Mouse (Mus musculus): Measurements from ENCODE around the gene Psmc3.
"Not testable (repeated sequence)": the region's sequence is repeated elsewhere in the genome, so short reads cannot be mapped to it uniquely, and the experiment has no call there.

Psmc3 gene

DNA sequence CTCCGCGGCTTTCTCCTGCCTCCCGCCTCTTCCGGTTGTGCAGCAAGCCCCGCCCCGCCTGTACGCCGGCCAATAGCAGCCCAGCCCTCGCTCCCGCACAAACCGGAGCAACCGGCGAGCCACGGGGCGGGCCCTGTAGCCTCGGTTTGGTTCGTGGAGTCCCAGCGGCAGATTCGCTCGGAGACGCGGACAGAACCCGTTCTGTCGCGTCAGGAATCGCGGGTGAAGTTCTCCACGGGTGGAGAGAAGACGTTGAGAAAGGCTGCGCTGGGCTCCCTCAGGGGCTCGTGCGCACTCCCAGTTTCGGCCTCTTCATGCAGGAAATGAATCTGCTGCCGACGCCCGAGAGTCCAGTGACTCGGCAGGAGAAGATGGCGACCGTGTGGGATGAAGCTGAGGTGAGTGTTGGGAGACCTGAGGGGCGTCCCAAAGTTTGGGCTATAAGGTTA lies at the start of gene Psmc3:
TSS of gene Psmc3 (plus strand) at position 76 of the 449 bp plus-strand sequence.
- DNase-seq: peak; percentile 98 to 99

DNA sequence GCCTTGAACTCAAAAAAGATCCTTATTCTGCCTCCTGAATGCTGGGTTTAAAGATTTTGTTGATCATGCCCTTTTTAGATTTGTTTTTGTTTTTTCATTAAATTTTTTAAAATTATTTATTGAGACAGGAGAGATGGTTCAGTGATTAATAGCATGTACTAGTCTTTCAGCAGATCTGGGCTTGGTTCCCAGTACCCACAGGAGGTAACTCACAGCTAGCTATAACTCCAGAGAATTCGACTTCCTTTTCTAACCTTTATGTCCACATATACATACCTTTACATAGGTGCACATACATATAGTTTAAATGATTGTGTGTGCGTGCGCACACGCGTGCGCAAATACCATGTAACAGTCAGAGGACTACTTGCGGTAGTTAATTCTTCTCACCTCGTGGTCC lies 45.3 kb upstream of the Psmc3 start:
- DNase-seq: no peak

DNA sequence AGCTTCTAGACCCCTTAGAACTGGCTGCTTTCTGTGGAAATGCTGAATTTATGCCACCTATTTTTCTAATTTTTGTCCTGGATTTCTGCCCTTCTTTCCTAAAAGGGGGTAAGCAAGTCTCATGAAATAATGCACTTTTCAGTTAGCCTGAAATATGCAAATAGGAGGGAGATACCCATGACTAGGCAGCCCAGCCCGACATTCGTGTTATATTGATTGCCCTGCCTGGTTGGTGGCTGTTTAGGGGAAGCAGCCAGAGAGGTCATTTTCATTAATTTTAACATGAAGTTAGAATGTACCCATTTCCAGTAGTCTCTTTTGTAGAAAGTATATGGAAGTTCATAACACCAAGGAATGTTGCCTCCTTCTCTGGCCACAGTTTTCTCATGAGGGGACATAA lies 39.9 kb upstream of the Psmc3 start:
- DNase-seq: no peak

DNA sequence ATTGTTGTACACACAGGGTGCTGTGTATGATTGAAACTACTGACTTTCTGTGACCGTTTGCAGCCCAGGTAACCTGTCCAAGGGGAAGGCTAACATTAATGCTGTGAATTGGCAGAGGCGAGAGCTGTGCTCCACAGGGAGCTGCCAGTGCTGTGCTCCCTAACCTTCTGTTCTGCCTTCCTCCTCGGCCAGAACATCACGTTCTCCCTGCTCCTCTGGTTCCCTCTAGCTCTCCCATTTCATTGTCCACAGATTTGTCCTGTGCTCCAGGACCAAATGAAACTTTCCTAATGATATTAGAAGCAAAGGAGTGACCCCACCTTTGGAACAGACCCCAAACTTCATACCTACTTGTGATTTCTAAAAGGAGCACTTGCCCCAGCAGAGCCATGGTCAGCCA lies 38.4 kb upstream of the Psmc3 start:
- no peak for DNase-seq

DNA sequence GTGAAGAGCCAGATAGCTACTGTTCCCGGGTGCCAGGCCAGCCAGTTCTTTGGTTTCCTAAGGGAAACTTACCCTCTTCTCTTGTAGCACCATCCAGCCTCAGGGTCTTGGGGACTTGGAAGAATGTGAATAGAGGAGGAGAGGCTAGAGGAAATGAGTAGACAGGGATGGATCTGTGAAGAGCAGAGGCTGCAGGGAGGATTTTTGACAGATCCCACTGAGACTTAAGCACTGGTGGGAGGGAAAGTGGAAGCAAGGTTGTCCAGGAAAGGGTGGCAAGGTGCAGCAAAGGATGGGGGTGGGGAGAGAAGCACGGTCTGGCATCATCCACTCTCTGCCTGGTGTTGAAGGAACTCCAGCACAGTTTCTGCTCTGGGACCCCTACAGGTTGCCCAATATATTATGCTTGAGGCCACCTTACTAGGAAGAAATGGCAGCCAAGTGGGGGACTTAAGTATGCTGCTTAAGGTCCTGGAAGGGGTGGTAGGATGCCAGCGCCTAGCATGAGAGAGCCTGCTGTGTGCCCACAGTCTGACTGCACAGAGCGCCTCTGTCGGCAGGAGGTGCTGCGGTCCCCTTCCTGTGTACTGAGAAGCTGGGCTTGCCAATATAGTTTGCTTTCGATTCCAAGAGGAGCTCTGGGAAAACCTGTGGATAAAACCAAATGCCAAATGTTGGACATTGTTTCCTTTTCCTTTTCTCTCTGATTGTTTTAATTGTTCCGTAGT lies 35.6 kb upstream of the Psmc3 start:
- peak in 1 of 2 experiments; percentile 21 for DNase-seq

DNA sequence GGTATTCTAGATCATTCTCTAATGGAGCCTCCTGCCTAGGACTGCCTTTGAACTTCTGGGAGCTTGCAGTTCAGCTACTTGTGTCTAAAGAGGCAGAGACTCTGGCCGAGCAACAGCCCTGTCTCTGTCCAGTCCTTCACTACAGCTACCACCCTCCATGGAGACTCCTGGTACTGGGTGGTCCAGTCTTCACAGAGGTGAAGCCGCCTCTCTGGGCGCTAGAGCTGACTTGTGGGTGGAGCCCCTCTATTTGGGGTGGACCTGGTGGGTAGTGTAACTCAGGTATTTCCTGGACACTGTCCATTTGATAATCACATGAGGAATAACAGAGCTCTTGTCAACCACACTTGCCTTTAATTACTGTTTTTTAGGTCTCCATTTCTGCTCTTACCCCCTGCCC lies 33.9 kb upstream of the Psmc3 start:
- DNase-seq: no peak

DNA sequence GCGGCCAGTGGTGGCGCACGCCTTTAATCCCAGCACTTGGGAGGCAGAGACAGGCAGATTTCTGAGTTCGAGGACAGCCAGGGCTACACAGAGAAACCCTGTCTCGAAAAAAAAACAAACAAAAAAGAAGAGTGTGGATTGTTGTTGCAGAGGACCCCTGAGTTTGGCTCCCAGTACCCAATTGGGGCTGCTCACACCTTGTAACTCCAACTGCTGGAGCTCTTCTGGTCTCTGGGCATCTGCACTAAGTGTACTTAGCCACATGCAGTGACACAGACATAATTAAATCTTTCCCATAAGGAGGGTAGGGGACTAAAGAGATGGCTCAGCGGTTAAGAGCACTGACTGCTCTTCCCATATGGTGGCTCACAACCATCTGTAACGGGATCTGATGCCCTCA lies 31.5 kb upstream of the Psmc3 start:
- DNase-seq: not testable (repeated sequence)

DNA sequence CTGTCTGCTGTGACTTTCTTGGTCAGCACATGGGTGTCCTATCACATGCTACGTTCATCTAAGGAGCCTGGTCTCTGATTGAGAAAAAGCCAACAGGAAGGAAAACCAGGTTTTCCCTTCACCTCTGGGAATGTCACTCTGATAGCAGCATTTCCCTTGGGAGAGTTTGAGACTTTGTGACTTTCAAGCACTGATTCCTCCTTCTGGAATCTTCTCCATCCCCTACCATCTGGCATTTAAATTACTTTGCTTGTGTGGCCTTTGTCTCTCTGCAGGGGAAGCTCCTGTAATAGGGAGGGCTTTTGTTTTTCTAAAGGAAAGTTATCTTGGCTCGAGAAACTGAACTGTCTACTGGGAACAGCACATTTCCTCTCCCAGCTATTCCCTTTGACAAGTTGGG lies 30.7 kb upstream of the Psmc3 start:
- no peak for DNase-seq

DNA sequence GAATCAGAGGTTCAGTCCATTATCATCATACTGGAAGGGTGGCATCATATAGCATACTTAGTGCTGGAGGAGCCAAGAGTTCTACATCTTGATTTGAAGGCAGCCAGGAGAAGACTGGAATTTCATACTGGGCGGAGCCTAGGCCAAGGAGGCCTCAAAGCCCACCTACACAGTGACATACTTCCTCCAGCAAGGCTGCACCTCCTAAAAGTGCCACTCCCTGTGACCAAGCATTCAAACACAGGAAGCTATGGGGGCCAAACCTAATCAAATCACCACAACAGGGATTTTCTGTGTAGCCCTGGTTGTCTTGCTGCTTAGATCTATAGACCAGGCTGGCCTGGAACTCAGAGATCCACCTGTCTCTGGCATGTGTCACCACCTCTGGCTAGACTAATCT lies 29.9 kb upstream of the Psmc3 start:
- no peak for DNase-seq

DNA sequence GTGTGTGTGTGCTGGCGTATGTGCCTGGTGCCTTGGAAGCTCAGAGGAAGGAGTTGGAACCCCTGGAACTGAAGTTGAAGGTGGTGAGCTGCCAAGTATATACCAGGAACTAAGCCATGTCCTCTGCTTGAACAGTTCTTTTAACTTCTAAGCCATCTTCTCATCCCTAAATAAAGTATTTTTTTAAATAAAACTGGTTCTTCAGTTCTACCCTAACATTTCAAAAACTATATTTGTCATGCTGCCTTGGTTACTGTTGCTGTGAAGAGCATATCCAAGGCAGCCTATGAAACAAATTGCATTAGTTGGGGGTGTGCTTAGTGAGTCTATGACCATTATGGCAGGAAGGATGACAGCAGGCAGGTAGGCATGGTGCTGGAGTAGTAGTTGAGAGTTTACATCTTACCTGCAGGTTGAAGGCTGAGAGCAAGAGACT lies 28.7 kb upstream of the Psmc3 start:
- no peak for DNase-seq

DNA sequence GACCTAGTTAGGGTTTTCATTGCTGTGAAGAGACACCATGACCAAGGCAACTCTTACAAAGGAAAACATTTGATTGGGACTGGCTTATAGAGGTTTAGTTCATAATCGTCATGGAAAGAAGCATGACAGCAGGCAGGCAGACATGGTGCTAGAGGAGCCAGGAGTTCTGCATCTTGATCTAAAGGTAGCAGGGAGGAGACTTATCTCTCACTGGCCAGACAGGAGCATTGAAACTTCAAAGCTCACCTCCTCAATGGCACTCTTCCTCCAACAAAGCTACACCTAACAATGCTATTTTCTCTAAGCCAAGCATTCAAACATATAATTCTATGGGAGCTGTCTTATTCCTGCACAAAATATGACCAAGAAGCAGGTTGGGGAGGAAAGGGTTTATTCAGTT lies 27.3 kb upstream of the Psmc3 start:
- DNase-seq: no peak

DNA sequence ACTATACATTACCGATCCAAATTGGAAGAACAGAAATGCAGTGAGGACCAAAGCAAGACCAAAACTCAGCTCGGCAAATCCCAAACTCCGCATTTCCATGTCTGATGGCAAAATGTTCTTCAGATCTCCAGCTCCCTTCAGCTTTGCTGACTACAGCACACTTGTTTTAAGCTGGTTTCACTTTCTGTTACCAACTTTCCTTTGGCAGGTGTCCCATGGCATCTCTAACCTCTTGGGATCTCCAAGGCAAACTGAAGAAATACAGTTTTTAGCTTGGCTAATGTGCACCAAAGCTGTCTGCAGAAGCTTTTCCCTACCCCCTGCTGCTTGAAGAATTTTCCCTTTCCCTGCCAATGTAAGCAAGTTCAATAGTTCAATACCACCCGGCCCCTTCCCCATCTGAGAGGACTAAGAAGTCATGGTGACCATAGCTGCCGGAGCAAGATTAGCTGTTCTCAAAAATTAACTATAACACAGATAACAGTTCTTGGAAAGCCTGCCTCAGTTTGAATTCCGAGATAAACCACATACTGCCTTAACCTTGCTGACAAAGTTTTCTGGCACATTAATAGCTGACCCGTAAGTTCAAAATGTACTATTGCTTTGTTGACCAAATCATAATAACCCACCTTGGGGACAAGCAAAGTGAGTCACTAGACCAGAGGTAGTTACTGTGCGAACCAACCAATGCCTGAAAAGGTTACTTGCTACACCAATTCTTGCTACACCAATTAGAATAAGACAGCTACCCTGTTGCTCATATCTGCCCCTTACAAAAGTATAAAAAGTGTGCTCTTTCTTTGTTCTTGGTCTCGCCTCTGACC lies 26.2 kb upstream of the Psmc3 start:
- no peak for DNase-seq

DNA sequence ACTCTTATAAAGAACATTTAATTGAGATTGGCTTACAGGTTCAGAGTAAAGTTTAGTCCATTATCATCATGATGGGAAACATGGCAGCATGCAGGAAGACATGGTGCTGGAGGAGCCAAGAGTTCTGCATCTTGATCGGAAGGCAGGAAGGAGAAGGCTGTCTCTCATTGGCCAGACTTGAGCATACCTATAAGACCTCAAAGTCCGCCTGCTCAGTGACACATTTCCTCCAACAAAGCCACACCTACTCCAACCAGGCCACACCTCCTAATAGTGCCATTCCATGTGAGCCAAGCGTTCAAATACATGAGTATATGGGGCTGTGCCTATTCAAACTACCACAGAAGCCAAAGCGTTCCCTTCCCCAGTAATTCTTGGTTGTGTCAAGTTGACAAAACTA lies 22.6 kb upstream of the Psmc3 start:
- DNase-seq: no peak

DNA sequence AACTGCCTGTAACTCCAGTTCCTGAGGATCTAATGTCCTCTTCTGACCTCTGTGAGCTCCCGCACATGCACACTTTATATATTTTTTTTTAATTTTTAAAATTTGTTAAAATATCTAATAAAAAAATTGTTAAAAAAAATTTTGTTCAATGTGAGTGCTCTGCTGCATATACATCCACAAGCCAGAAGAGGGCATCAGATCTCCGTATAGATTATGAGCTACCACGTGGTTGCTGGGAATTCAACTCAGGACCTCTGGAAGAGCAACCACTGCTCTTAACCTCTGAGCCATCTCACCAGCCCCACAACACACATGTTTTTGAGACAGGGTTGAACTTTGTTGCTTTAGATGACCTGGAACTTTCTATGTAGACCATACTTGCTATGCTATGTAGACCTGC lies 20.8 kb upstream of the Psmc3 start:
- DNase-seq: no peak

DNA sequence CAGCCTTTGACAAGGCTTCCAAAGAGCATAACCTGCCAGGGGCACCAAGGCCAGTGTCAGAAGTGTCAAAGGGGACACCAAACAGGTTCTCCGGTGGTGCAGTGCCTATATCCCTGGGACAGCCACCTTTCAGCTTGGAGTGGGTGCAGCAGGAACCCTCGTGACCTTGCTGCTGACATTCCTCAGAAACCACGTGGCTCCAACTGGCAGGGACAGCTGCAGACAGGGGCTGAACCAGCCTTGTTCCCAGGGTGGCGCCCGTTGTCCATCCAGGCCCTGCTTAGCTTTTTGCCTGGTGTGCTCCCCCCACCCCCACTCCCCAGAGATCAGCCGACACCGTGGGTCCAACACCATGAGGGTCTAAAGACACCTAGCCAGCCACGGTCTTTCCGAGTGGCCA lies 18.4 kb upstream of the Psmc3 start, which contains the start of gene Rapsn:
TSS of gene Rapsn (plus strand) at position 236 of the 400 bp plus-strand sequence.
- DNase-seq: peak; percentile 31 to 56

DNA sequence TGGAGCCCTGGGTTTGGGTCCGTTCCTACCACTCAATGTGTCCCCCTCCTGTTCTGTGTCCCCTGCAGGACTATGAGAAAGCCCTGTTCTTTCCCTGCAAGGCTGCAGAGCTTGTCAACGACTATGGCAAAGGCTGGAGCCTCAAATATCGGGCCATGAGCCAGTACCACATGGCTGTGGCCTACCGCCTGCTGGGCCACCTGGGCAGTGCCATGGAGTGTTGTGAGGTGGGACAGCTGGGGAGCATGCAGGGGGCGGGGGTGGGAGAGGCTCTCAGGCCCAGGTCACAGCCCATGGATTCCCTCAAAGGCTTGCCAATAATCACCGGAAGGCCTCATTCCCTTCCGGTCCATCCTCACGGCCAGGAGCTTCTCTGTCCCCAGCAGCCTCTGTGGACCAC lies 12.0 kb upstream of the Psmc3 start:
- DNase-seq: no peak

DNA sequence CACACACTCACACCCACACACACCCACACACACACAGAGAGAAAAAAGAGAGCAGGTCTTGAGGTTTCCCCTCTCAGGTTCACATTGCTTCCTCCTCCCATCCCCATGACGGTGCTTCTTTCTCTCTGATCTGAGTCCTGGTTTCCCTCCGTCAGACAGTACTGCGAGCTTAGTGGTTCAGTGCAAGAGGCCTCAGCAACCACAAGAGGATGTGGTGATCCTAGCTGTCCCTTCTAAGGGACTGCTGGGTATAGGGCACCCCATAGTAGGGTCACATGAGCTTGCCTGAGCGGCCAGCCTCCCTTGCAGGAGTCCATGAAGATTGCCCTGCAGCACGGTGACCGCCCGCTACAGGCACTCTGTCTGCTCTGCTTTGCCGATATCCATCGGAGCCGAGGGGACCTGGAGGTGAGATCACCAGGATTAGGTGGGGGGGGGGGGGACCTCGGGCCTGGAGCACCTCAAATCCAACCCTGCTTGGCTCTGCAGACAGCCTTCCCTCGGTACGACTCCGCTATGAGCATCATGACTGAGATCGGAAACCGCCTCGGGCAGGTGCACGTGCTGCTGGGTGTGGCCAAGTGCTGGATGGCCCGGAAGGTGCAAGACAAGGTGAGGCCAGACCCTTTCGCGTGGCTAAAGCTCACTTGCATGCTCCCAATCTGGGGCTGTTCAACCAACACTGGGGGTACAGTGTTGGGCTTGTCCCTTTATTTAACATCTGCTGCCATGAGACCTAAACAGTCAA lies 11.0 kb upstream of the Psmc3 start:
- DNase-seq: no peak

DNA sequence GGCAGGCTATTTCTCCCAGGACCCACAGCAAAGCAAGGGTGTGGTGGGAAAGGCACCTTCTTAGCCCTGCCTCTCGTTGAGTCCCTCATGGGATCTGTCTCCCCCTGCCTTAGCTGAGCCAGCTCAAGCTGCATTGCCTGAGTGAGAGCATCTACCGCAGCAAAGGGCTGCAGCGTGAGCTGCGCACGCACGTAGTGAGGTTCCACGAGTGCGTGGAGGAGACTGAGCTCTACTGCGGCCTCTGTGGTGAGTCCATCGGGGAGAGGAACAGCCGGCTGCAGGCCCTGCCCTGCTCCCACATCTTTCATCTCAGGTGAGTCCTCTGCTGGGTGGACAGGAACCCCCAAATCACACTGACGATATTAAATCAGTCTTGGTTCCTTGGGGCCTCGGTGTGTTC lies 9.1 kb upstream of the Psmc3 start:
- DNase-seq: no peak

DNA sequence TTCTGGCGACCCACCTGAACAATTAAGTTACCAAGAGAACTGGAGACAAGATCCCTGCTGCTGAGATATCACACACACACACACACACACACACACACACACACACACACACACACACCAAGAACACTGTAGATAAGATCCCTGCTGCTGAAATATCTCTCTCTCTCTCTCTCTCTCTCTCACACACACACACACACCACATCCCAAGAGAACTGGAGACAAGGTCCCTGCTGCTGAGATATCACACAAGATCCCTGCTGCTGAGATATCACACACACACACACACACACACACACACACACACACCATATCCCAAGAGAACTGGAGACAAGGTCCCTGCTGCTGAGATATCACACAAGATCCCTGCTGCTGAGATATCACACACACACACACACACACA lies 8.0 kb upstream of the Psmc3 start:
- DNase-seq: not testable (repeated sequence)

DNA sequence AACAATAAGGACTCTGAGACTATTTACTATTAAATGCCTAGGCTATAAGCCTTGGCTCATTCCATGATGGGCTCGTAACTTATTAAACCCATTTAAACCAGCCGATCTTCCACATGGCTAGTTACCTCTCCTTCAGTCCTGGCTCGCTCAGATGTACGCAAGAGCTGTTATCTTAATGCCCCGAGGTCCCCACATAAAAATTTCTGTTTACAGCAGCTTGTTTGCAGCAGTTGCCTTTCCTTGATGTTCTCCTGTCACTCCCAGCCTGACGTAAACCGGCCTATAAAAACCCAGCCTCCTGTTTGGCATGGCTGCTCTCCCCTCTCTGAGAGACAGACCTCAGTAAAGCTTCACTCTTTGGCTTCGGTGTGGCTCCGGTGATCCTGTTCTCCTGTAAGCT lies 6.5 kb upstream of the Psmc3 start:
- peak in 1 of 2 experiments; percentile 31 for DNase-seq

DNA sequence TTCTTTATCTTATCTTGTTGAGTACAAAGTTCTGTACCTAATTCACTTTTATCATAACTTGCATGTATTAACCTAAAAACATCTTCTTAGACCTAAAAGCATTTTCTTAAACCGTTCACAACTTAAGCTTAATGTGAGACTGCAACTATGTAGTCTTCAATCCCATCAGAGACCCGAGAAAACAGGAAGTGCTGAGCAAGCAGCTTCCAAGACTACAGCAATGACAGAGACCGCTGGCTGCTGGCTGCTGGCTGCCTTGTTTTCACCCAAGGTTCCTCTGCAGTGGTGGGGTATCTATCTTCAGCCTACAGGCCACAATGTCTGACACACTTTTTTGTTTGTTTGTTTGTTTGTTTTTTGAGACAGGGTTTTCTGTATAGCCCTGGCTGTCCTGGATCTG lies 1.9 kb upstream of the Psmc3 start:
- DNase-seq: no peak

DNA sequence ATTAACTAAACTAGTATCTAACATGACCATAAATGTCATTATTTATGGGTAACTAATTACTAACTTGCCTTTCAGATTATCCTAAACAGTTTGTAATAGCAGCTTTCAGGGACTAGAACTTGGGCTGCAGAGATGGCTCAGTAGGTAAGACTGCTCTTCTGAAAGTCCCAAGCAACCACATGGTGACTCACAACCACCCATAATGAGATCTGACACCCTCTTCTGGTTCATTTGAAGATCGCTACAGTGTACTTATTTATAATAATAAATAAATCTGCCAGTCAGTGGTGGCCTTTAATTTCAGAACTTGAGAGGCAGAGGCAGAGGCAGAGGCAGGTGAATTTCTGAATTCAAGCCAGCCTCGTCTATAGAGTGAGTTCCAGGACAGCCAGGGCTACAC lies 1.1 kb upstream of the Psmc3 start:
- no peak for DNase-seq

DNA sequence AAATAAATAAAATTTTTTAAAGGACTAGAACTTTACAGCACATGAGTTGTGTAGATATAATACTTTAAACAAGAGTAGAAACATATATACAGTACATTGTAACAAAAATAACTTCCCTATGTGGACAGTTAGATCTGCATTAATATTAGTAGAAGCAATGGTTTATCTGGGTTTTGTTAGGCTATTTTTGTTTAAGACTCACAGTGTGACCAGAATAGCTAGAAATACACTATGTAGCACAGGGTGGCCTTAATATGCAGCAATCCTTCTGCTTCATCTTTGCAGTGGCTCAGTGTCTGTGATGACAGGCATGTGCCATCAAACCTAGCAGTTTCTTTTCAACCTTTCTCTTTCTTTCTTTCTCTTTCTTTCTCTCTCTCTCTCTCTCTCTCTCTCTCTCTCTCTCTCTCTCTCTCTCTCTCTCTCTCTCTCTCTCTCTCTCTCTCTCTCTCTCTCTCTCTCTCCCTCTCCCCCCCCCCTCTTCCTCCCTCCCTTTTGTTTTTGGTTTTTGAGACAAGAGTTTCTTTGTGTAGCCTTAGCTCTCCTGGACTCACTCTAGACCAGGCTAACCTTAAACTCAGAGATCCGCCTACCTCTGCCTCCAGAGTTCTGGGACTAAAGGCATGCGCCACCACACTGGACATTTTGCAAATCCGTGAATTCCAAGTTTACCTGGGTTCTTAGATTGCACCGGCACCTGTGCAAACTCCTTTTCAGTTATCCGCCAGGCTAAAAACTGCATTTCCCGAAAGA lies 452 bp upstream of the Psmc3 start:
- DNase-seq: no peak
